Mouse (Mus musculus) splenic B cell, adult 2 months (primary cell): Measurements from ENCODE around the gene Gls2.
A peak's percentile ranks its signal among the peaks of the same experiment; 100 is the strongest.
"Not testable (repeated sequence)": the region's sequence is repeated elsewhere in the genome, so short reads cannot be mapped to it uniquely, and the experiment has no call there.

Experiments
- DNase-seq: peaks from one replicate; pipeline ENCODE4 v3.0.0-alpha.2; 2011; ENCODE audit warnings: low read depth, low spot score
- H3K27me3 ChIP-seq: 2 replicates; pipeline ENCODE4 v1.6.1; 2012; ENCODE audit warnings: mild to moderate bottlenecking, low read length, moderate library complexity, mixed read lengths; ENCODE audit not compliant: control insufficient read depth, poor library complexity, insufficient read depth, severe bottlenecking
- H3K36me3 ChIP-seq: 2 replicates; pipeline ENCODE4 v1.6.1; 2012; ENCODE audit warnings: mild to moderate bottlenecking, low read length, moderate library complexity, mixed read lengths; ENCODE audit not compliant: control insufficient read depth, poor library complexity, insufficient read depth, severe bottlenecking

Gls2 gene

GRCm38 (mm10) chr10:128212148-128212547, 17.9 kb downstream of the Gls2 start:
- H3K27me3 ChIP-seq, result no peaks in the 10 kb centered on the region
- peaks cover 1% of the 10 kb centered on the region; the same call in 1 of the 2 replicates for H3K36me3 ChIP-seq
- DNase-seq, result no peak

- DNase-seq, result peak; percentile 86
- peaks cover 1% of the 10 kb centered on the region; the same call in 1 of the 2 replicates for H3K36me3 ChIP-seq
- no peaks in the 10 kb centered on the region for H3K27me3 ChIP-seq
Observed at GRCm38 (mm10) chr10:128212871-128213323, 18.6 kb downstream of the Gls2 start.

- H3K27me3 ChIP-seq, DNase-seq, H3K36me3 ChIP-seq: not testable (repeated sequence)
Observed at GRCm38 (mm10) chr10:128214112-128214511, 19.9 kb downstream of the Gls2 start.

GRCm38 (mm10) chr10:128214981-128215380, 20.7 kb downstream of the Gls2 start:
- no peaks in the 10 kb centered on the region for H3K27me3 ChIP-seq
- DNase-seq, result no peak
- H3K36me3 ChIP-seq, result peaks cover 1% of the 10 kb centered on the region; the same call in 1 of the 2 replicates

- no peaks in the 10 kb centered on the region for H3K36me3 ChIP-seq
- no peak for DNase-seq
- H3K27me3 ChIP-seq, result no peaks in the 10 kb centered on the region
Observed at GRCm38 (mm10) chr10:128218387-128219117, 24.3 kb downstream of the Gls2 start.

GRCm38 (mm10) chr10:128221533-128222286, 27.5 kb downstream of the Gls2 start:
- Histone ChIP-seq H3K36me3 (no peaks in the 10 kb centered on the region), H3K27me3 (no peaks in the 10 kb centered on the region)
- DNase-seq, result peak; percentile 13

- Histone ChIP-seq H3K36me3 (no peaks in the 10 kb centered on the region), H3K27me3 (no peaks in the 10 kb centered on the region)
- DNase-seq, result no peak
Observed at GRCm38 (mm10) chr10:128225064-128225463, 30.8 kb downstream of the Gls2 start.

GRCm38 (mm10) chr10:128225538-128225937, 31.3 kb downstream of the Gls2 start, which contains the start of gene Mip:
TSS of gene Mip (plus strand) at chr10:128225838.
- H3K36me3 ChIP-seq, result no peaks in the 10 kb centered on the region
- DNase-seq, result no peak
- H3K27me3 ChIP-seq, result no peaks in the 10 kb centered on the region

- Histone ChIP-seq H3K36me3 (no peaks in the 10 kb centered on the region), H3K27me3 (no peaks in the 10 kb centered on the region)
- DNase-seq, result no peak
Observed at GRCm38 (mm10) chr10:128227592-128227991, 33.3 kb downstream of the Gls2 start.

GRCm38 (mm10) chr10:128228009-128228408, 33.8 kb downstream of the Gls2 start:
- H3K27me3 ChIP-seq, result no peaks in the 10 kb centered on the region
- no peak for DNase-seq
- H3K36me3 ChIP-seq, result no peaks in the 10 kb centered on the region

GRCm38 (mm10) chr10:128230582-128230981, 36.3 kb downstream of the Gls2 start:
- Histone ChIP-seq H3K36me3 (no peaks in the 10 kb centered on the region), H3K27me3 (no peaks in the 10 kb centered on the region)
- DNase-seq, result peak; percentile 11

- DNase-seq, result peak; percentile 28
- no peaks in the 10 kb centered on the region for H3K36me3 ChIP-seq
- H3K27me3 ChIP-seq, result no peaks in the 10 kb centered on the region
Observed at GRCm38 (mm10) chr10:128231146-128231545, 36.9 kb downstream of the Gls2 start.

- Histone ChIP-seq H3K36me3 (no peaks in the 10 kb centered on the region), H3K27me3 (no peaks in the 10 kb centered on the region)
- DNase-seq, result peak; percentile 88
Observed at GRCm38 (mm10) chr10:128231697-128232419, 37.6 kb downstream of the Gls2 start, which contains the start of gene Timeless. TSS of gene Timeless (plus strand) at chr10:128232065.

GRCm38 (mm10) chr10:128232420-128232985, 38.2 kb downstream of the Gls2 start:
- peak; percentile 82 for DNase-seq
- H3K36me3 ChIP-seq, result no peaks in the 10 kb centered on the region
- no peaks in the 10 kb centered on the region for H3K27me3 ChIP-seq
